Mouse (Mus musculus) ES-E14 (cell line): ENCODE data around the gene Upk1b.

ENCODE experiments used
- HCFC1 ChIP-seq: IDR thresholded peaks from 2 replicates; pipeline ENCODE4 v1.6.1; 2012; ENCODE audit warnings: low read length, inconsistent platforms, borderline replicate concordance; ENCODE audit not compliant: insufficient read depth
- ZC3H11A ChIP-seq: IDR thresholded peaks from 2 replicates; pipeline ENCODE4 v1.6.1; 2012; ENCODE audit warnings: low read depth, mild to moderate bottlenecking, inconsistent platforms, low read length, borderline replicate concordance
- ZNF384 ChIP-seq: IDR thresholded peaks from 2 replicates; pipeline ENCODE4 v1.6.1; 2012; ENCODE audit warnings: low read depth, low read length, inconsistent platforms

GRCm38 (mm10) chr16:38742659-38743131 is 57.4 kb downstream of the Upk1b start:
- no peak for TF ChIP-seq ZNF384
- no peak for TF ChIP-seq HCFC1
- TF ChIP-seq ZC3H11A = no peak
